Mouse (Mus musculus) heart, embryonic 14.5 days (tissue): ENCODE data around the gene Pnpla2. TPM values are rescaled to one million over a fixed set of nuclear protein-coding genes. Genes with fewer than 3 reads are reported as not detected.

Experiments
- ATAC-seq: fragments of 200-750 bp; cut with Nextera tagmentation; 2 replicates; pipeline ENCODE4 v1.8.0; 2017; ENCODE audit warnings: low read depth, moderate TSS enrichment; ENCODE audit not compliant: insufficient number of reproducible peaks, insufficient read depth, low FRiP score
- H3K27ac ChIP-seq, 2 experiments: fragments of 200-500 bp in 1 of 2; fragments of 300-500 bp in 1 of 2; sonication (generic) in 1 of 2; replicated peaks in 1 of 2; 2 replicates each; pipeline ENCODE4 v1.5.1; 2012 to 2014; ENCODE audit warnings: low read depth in 2 of 2, low read length in 2 of 2, control low read depth in 1 of 2, mild to moderate bottlenecking in 1 of 2, mixed read lengths in 1 of 2; ENCODE audit not compliant: control insufficient read depth in 1 of 2, insufficient read depth in 1 of 2
- H3K27me3 ChIP-seq: fragments of 300-500 bp; sonication (generic); 2 replicates; pipeline ENCODE4 v1.6.1; 2014; ENCODE audit warnings: mild to moderate bottlenecking, low read length, control low read depth; ENCODE audit not compliant: control insufficient read depth, insufficient read depth
- H3K36me3 ChIP-seq: fragments of 300-500 bp; sonication (generic); 2 replicates; pipeline ENCODE4 v1.6.1; 2014; ENCODE audit warnings: mild to moderate bottlenecking, control low read depth, low read length, mixed read lengths; ENCODE audit not compliant: control insufficient read depth, insufficient read depth
- H3K4me1 ChIP-seq, 2 experiments: fragments of 200-500 bp in 1 of 2; fragments of 300-500 bp in 1 of 2; sonication (generic) in 1 of 2; 2 replicates each; pipeline ENCODE4 v1.6.1; 2012 to 2014; ENCODE audit warnings: low read length in 2 of 2, control low read depth in 1 of 2, mixed read lengths in 1 of 2; ENCODE audit not compliant: control insufficient read depth in 2 of 2, insufficient read depth in 2 of 2
- H3K4me2 ChIP-seq: fragments of 300-500 bp; sonication (generic); 2 replicates; pipeline ENCODE4 v1.6.1; 2014; ENCODE audit warnings: mild to moderate bottlenecking, low read length
- H3K4me3 ChIP-seq, 2 experiments: fragments of 200-500 bp in 1 of 2; fragments of 300-500 bp in 1 of 2; sonication (generic) in 1 of 2; 2 replicates each; pipeline ENCODE4 v1.5.1; 2012 to 2014; ENCODE audit warnings: low read length in 2 of 2, mild to moderate bottlenecking in 2 of 2, control low read depth in 1 of 2, low read depth in 1 of 2, moderate library complexity in 1 of 2; ENCODE audit not compliant: control insufficient read depth in 1 of 2, insufficient read depth in 1 of 2
- H3K9ac ChIP-seq: fragments of 300-500 bp; sonication (generic); 2 replicates; pipeline ENCODE4 v1.6.1; 2014; ENCODE audit warnings: mild to moderate bottlenecking, low read length
- H3K9me3 ChIP-seq: fragments of 300-500 bp; sonication (generic); 2 replicates; pipeline ENCODE4 v1.6.1; 2016; ENCODE audit warnings: low read length, control low read depth; ENCODE audit not compliant: control insufficient read depth
- WGBS: fragments of 180-500 bp; shearing (Covaris S2); extraction: QIAGEN DNeasy Blood & Tissue Kit; methylation state at CpG from one replicate; pipeline ENCODE4 v1.1.7; 2014; 5-methylcytosine and 5-hydroxymethylcytosine counted together
- polyA plus RNA-seq: library from polyadenylated mRNA; unstranded; fragments of >200 nt; fragmentation: Nextera tagmentation; extraction: Ambion mirVana; gene quantifications from 2 replicates; pipeline ENCODE4 v1.2.1, GENCODE M21; 2014

The Pnpla2 gene
- polyA plus RNA-seq, 1 experiment from 2014 or later: 49.0 TPM

- Histone ChIP-seq H3K36me3 (peaks cover 50% of the 10 kb centered on the region), H3K4me3 (no peak overlapping the region), H3K27me3 (no peaks in the 10 kb centered on the region), H3K9me3 (no peaks in the 10 kb centered on the region), H3K4me2 (no peak overlapping the region), H3K4me1 (no peaks in the 10 kb centered on the region), H3K27ac (no peak overlapping the region), H3K9ac (no peak overlapping the region)
- no peak for ATAC-seq
- WGBS: 63% methylated on average over 2 of the region's 2 CpGs
Observed at GRCm38 (mm10) chr7:141491151-141491550, 36.2 kb downstream of the Pnpla2 start.

DNA sequence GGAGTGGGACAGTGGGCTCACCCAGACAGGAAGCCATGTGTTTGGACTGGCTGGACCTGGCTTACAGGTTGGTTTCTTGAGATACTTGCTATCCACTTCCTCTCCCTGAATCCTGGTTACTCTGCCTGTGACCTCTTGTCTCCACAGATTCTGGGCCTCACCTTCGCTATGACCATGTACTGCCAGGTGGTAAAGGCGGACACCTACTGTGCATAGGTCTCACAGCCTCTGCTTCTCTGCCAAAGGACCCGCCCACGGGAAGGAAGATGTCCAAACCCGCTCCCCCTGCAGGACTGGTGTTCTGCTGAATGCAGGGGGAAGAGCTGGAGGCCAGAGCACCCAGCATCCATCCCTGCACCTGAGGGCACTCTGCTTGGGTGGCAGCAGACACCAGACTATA is 37.7 kb downstream of the Pnpla2 start:
- Histone ChIP-seq H3K36me3 (peaks cover 50% of the 10 kb centered on the region), H3K27me3 (no peaks in the 10 kb centered on the region), H3K9ac (no peak overlapping the region), H3K4me2 (no peak overlapping the region), H3K9me3 (no peaks in the 10 kb centered on the region), H3K4me1 (peaks cover 9 to 11% of the 10 kb centered on the region in 2 experiments), H3K4me3 (no peak overlapping the region), H3K27ac (no peak overlapping the region)
- WGBS: 85% methylated on average over 5 of the region's 5 CpGs
- ATAC-seq: no peak

GRCm38 (mm10) chr7:141493729-141494128 is 38.7 kb downstream of the Pnpla2 start:
- Histone ChIP-seq H3K4me1 (peaks cover 10 to 14% of the 10 kb centered on the region in 2 experiments), H3K4me2 (no peak overlapping the region), H3K9ac (no peak overlapping the region), H3K4me3 (no peak overlapping the region), H3K36me3 (peaks cover 50% of the 10 kb centered on the region), H3K27ac (no peak overlapping the region), H3K9me3 (no peaks in the 10 kb centered on the region), H3K27me3 (no peaks in the 10 kb centered on the region)
- WGBS: 68% methylated on average over 1 of the region's 1 CpGs
- no peak for ATAC-seq

DNA sequence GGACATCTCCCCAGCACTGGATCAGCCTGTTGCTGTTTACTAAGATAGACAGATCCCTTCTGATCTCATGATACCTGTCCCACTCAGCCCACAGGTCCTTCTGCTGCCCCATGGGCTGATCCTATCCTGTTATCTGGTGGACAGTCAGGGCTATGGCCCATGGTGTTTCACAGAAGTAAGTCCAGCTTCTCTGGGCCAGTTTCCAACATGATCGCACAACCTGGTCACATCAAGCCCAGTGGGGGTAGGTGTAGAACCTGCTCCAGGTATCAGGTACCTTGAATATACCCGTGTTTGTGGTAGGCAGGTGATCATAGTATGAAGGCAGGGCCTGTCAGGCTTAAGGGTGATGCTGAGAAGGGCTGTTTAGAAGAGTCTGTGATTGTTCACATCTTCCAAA is 40.4 kb downstream of the Pnpla2 start:
- no peaks in the 10 kb centered on the region for H3K9me3 ChIP-seq
- no peak for ATAC-seq
- H3K9ac ChIP-seq: no peak overlapping the region
- WGBS: 89% methylated on average over 2 of the region's 2 CpGs
- peaks cover 45% of the 10 kb centered on the region for H3K36me3 ChIP-seq
- no peak overlapping the region for H3K27ac ChIP-seq
- H3K27me3 ChIP-seq: no peaks in the 10 kb centered on the region
- peaks cover 16 to 22% of the 10 kb centered on the region in 2 experiments for H3K4me1 ChIP-seq
- H3K4me2 ChIP-seq: no peak overlapping the region
- H3K4me3 ChIP-seq: no peak overlapping the region

DNA sequence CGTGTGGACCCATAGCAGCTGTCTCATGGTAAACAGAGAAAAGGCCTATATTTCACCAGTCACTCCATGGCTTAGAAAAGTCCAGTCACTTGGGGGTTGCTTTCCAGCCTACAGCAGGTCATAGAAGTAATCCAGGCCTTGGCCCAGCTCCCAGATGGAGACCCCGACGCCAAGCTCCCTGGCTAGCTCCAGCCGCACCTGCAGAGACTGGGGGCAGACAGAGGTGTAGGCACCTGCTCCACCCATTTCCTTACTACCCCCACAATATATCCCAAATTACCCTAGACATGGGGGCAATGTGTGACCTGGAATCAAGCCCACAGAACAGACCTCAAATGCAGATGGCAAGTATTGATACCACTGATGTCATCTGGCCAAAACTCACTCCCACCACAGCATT is 40.9 kb downstream of the Pnpla2 start:
- WGBS: 75% methylated on average over 4 of the region's 4 CpGs
- Histone ChIP-seq H3K9ac (no peak overlapping the region), H3K9me3 (no peaks in the 10 kb centered on the region), H3K4me1 (peaks cover 16 to 22% of the 10 kb centered on the region in 2 experiments), H3K4me2 (no peak overlapping the region), H3K27me3 (no peaks in the 10 kb centered on the region), H3K36me3 (peaks cover 42% of the 10 kb centered on the region), H3K4me3 (no peak overlapping the region), H3K27ac (no peak overlapping the region)
- ATAC-seq: no peak

GRCm38 (mm10) chr7:141497600-141497999 is 42.6 kb downstream of the Pnpla2 start:
- H3K4me3 ChIP-seq: no peak overlapping the region
- H3K4me1 ChIP-seq: peaks cover 16 to 22% of the 10 kb centered on the region in 2 experiments
- WGBS: 68% methylated on average over 3 of the region's 3 CpGs
- no peaks in the 10 kb centered on the region for H3K9me3 ChIP-seq
- no peaks in the 10 kb centered on the region for H3K27me3 ChIP-seq
- peak overlapping the region in 1 of 2 experiments; percentile 60; a peak in 2 of 4 replicates for H3K27ac ChIP-seq
- no peak overlapping the region for H3K4me2 ChIP-seq
- no peak for ATAC-seq
- 0 out of 2 replicates have a peak overlapping the region, but pooled peaks have one; percentile 11 for H3K9ac ChIP-seq
- peaks cover 31% of the 10 kb centered on the region for H3K36me3 ChIP-seq

GRCm38 (mm10) chr7:141501820-141502555 is 47.0 kb downstream of the Pnpla2 start:
- 0 out of 2 replicates have a peak, but pooled peaks cover 11% of the 10 kb centered on the region for H3K36me3 ChIP-seq
- H3K4me3 ChIP-seq: no peak overlapping the region
- H3K4me2 ChIP-seq: no peak overlapping the region
- H3K9me3 ChIP-seq: no peaks in the 10 kb centered on the region
- no peak for ATAC-seq
- WGBS: 86% methylated on average over 7 of the region's 7 CpGs
- peaks cover 14 to 19% of the 10 kb centered on the region in 2 experiments for H3K4me1 ChIP-seq
- no peaks in the 10 kb centered on the region for H3K27me3 ChIP-seq
- no peak overlapping the region for H3K27ac ChIP-seq
- H3K9ac ChIP-seq: no peak overlapping the region

GRCm38 (mm10) chr7:141502556-141502905 is 47.5 kb downstream of the Pnpla2 start:
- H3K4me1 ChIP-seq: peaks cover 10 to 13% of the 10 kb centered on the region in 2 experiments
- no peaks in the 10 kb centered on the region for H3K27me3 ChIP-seq
- no peak overlapping the region for H3K4me3 ChIP-seq
- no peak overlapping the region for H3K4me2 ChIP-seq
- H3K36me3 ChIP-seq: 0 out of 2 replicates have a peak, but pooled peaks cover 11% of the 10 kb centered on the region
- 96% methylated on average over 5 of the region's 5 CpGs for WGBS
- H3K9ac ChIP-seq: no peak overlapping the region
- no peak for ATAC-seq
- H3K27ac ChIP-seq: no peak overlapping the region
- no peaks in the 10 kb centered on the region for H3K9me3 ChIP-seq
